Mouse (Mus musculus): ENCODE measurements around the gene Usp36. TPM values are rescaled to one million over a fixed set of nuclear protein-coding genes. Genes with fewer than 3 reads are reported as not detected.

Usp36 gene
- polyA plus RNA-seq, 1 experiment: 19.0 TPM

GRCm38 (mm10) chr11:118216468-118216867 lies 73.6 kb downstream of the Usp36 start:
- 37% methylated on average over 6 of the region's 6 CpGs for WGBS
- peaks cover 30% of the 10 kb centered on the region for H3K4me1 ChIP-seq (ENCODE audit: control insufficient read depth, insufficient read depth, low read length)
- no peak overlapping the region for H3K4me3 ChIP-seq (replicated peaks; ENCODE audit: extremely low read depth, low read depth, low read length)
- no peak for TF ChIP-seq POLR2A (IDR thresholded peaks at IDR 0.05; ENCODE audit: borderline replicate concordance, extremely low read depth, low read depth, low read length)
- no peak for DNase-seq

DNA sequence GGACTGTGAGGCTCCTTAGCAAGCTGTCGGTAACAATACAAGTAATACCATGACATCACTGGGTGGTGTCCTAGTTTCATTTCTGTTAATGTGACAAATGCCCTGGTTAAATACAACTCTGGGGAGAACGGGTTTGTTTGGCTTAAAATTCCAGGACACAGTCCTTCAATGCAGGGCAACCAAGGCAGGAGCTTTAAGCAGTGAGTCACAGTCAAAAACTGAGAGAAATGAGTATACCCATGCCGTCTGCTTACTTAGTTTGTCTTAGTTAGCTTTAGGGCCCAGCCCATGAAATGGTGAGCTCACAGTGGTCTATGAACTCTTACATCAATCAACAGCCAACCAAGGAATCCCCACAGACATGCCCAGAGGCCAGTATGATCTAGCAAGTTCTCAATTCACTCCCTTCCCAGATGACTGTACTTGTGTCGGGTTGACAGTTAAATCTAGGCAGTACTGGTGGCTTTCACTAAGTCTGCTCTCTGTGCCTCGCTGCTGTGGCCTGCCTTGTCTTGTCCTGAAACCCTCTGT lies 74.1 kb downstream of the Usp36 start:
- Histone ChIP-seq H3K4me3 (replicated peaks; ENCODE audit: extremely low read depth, low read depth, low read length) (no peak overlapping the region), H3K4me1 (ENCODE audit: control insufficient read depth, insufficient read depth, low read length) (peaks cover 34% of the 10 kb centered on the region)
- DNase-seq: no peak
- WGBS: 34% methylated on average over 5 of the region's 5 CpGs
- TF ChIP-seq CTCF (IDR thresholded peaks at IDR 0.05; ENCODE audit: insufficient read depth, low read length): no peak
- no peak for TF ChIP-seq POLR2A (IDR thresholded peaks at IDR 0.05; ENCODE audit: borderline replicate concordance, extremely low read depth, low read depth, low read length)

DNA sequence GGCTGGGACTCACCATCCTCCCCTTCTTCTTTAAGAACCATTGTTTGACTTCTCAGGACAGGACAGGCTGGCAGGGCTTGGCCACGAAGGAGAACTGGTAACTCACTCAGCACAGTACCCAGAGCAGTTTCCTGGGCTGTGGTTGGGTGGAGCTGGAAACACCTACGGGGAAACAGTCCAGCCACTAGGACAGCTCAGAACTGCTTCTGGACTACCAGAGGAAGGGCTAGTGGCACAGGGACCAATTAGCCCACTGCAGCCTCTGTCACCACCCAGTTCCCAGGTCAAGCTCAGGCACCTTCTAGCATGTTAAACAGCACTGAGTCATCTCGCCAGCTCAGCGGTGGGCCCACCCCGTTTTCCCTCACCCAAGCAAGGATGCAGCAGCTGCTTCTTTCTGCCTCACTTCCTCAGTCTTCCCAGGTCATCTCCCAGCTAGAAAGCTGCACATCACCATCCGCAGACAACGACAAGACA lies 77.4 kb downstream of the Usp36 start:
- Histone ChIP-seq H3K4me3 (replicated peaks; ENCODE audit: extremely low read depth, low read depth, low read length) (no peak overlapping the region), H3K4me1 (ENCODE audit: control insufficient read depth, insufficient read depth, low read length) (peaks cover 54% of the 10 kb centered on the region)
- WGBS: 40% methylated on average over 7 of the region's 7 CpGs
- peak; percentile 36 for DNase-seq
- TF ChIP-seq CTCF (IDR thresholded peaks at IDR 0.05; ENCODE audit: insufficient read depth, low read length): no peak
- TF ChIP-seq POLR2A (IDR thresholded peaks at IDR 0.05; ENCODE audit: borderline replicate concordance, extremely low read depth, low read depth, low read length): peak; percentile 35; the same call in 1 of the 2 replicates

GRCm38 (mm10) chr11:118211749-118212635 lies 78.1 kb downstream of the Usp36 start:
- WGBS: 30% methylated on average over 10 of the region's 10 CpGs
- no peak for TF ChIP-seq CTCF (IDR thresholded peaks at IDR 0.05; ENCODE audit: insufficient read depth, low read length)
- no peak for TF ChIP-seq POLR2A (IDR thresholded peaks at IDR 0.05; ENCODE audit: borderline replicate concordance, extremely low read depth, low read depth, low read length)
- peaks cover 57% of the 10 kb centered on the region for H3K4me1 ChIP-seq (ENCODE audit: control insufficient read depth, insufficient read depth, low read length)
- H3K4me3 ChIP-seq (replicated peaks; ENCODE audit: extremely low read depth, low read depth, low read length): no peak overlapping the region
- no peak for DNase-seq

DNA sequence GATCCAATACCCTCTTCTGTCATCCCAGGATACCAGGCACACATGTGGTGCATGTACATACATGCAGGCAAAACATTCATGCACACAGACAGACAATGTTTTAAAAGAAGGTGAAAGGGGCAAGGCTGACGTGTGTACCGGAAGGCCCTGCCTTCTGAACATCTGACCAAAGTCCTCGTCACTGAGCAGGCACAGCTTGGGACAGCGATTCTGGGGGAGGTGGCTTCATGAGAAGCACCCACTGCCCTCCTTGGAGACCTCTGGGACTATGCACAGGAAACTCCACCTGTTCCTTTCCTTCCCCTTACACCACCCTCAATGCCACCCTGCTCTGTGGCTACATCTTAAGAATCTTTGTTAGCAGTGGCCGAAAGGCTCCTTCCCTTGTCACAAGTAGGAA lies 79.1 kb downstream of the Usp36 start:
- H3K4me1 ChIP-seq (ENCODE audit: control insufficient read depth, insufficient read depth, low read length): peaks cover 52% of the 10 kb centered on the region
- WGBS: 44% methylated on average over 5 of the region's 5 CpGs
- TF ChIP-seq CTCF (IDR thresholded peaks at IDR 0.05; ENCODE audit: insufficient read depth, low read length) (no peak), POLR2A (IDR thresholded peaks at IDR 0.05; ENCODE audit: borderline replicate concordance, extremely low read depth, low read depth, low read length) (no peak)
- DNase-seq: no peak
- H3K4me3 ChIP-seq (replicated peaks; ENCODE audit: extremely low read depth, low read depth, low read length): no peak overlapping the region

GRCm38 (mm10) chr11:118210116-118210515 lies 79.9 kb downstream of the Usp36 start:
- WGBS: 81% methylated on average over 4 of the region's 4 CpGs
- Histone ChIP-seq H3K4me1 (ENCODE audit: control insufficient read depth, insufficient read depth, low read length) (peaks cover 51% of the 10 kb centered on the region), H3K4me3 (replicated peaks; ENCODE audit: extremely low read depth, low read depth, low read length) (no peak overlapping the region)
- DNase-seq: no peak
- TF ChIP-seq CTCF (IDR thresholded peaks at IDR 0.05; ENCODE audit: insufficient read depth, low read length): no peak
- TF ChIP-seq POLR2A (IDR thresholded peaks at IDR 0.05; ENCODE audit: borderline replicate concordance, extremely low read depth, low read depth, low read length): no peak

Other genes with a start within 250 kb of the Usp36 start
- 0.03 and 0.18 TPM in 2 replicates for gene Dnah17, start 159.6 kb downstream of the Usp36 start, polyA plus RNA-seq (2012; rRNA removed)
- gene Cyth1, start 41.7 kb downstream of the Usp36 start, polyA plus RNA-seq (2012; rRNA removed): 23.1 and 24.0 TPM in 2 replicates
- 0.28 and 0.32 TPM in 2 replicates for gene Cep295nl, start 52.3 kb upstream of the Usp36 start, polyA plus RNA-seq (2012; rRNA removed)
- 353 and 397 TPM in 2 replicates for gene Timp2, start 65.5 kb upstream of the Usp36 start, polyA plus RNA-seq (2012; rRNA removed)
- gene Lgals3bp, start 111.8 kb upstream of the Usp36 start, polyA plus RNA-seq (2012; rRNA removed): 259 and 311 TPM in 2 replicates
- gene Cant1, start 128.8 kb upstream of the Usp36 start, polyA plus RNA-seq (2012; rRNA removed): 55.9 and 61.9 TPM in 2 replicates
- gene C1qtnf1, start 138.0 kb upstream of the Usp36 start, polyA plus RNA-seq (2012; rRNA removed): 17.9 and 21.8 TPM in 2 replicates
- gene Engase, start 186.6 kb upstream of the Usp36 start, polyA plus RNA-seq (2012; rRNA removed): 12.9 and 17.0 TPM in 2 replicates